Mouse (Mus musculus) MEL (cell line): ENCODE measurements at regions not wholly inside any gene's neighbourhood (a gene's known extent, or its start where the extent isn't known, plus 50 kb on each side); places are given as distances from the start of the nearest gene placed in this dataset.

Experiments
- DNase-seq: peaks from one replicate; pipeline ENCODE4 v3.0.0; 2011; ENCODE audit warnings: low read depth, low spot score
- H3K27ac ChIP-seq: 2 replicates; pipeline ENCODE4 v1.5.1; 2012; ENCODE audit warnings: low read depth, mild to moderate bottlenecking, control low read depth, low read length, moderate library complexity; ENCODE audit not compliant: control insufficient read depth
- H3K27me3 ChIP-seq, 2 experiments: fragments of 150-350 bp in 1 of 2; sonication (generic) in 1 of 2; 2 replicates each; pipeline ENCODE4 v1.6.1; 2012; ENCODE audit warnings: low read length in 2 of 2, mild to moderate bottlenecking in 2 of 2, improper control_type of control experiment in 1 of 2, moderate library complexity in 1 of 2; ENCODE audit not compliant: insufficient read depth in 2 of 2, control insufficient read depth in 1 of 2
- H3K36me3 ChIP-seq, 2 experiments: 2 replicates each; pipeline ENCODE4 v1.6.1; 2012 to 2014; ENCODE audit warnings: low read length in 2 of 2, improper control_type of control experiment in 1 of 2, inconsistent platforms in 1 of 2, mild to moderate bottlenecking in 1 of 2; ENCODE audit not compliant: insufficient read depth in 2 of 2, control insufficient read depth in 1 of 2
- H3K4me1 ChIP-seq, 2 experiments: fragments of 150-350 bp in 1 of 2; sonication (generic) in 1 of 2; 2 replicates each; pipeline ENCODE4 v1.6.1; 2012; ENCODE audit warnings: low read length in 2 of 2, improper control_type of control experiment in 1 of 2, mild to moderate bottlenecking in 1 of 2; ENCODE audit not compliant: insufficient read depth in 2 of 2, control insufficient read depth in 1 of 2
- H3K4me3 ChIP-seq, 2 experiments: fragments of 150-350 bp in 1 of 2; sonication (generic) in 1 of 2; 2 replicates each; pipeline ENCODE4 v1.5.1; 2012; ENCODE audit warnings: low read depth in 2 of 2, low read length in 2 of 2, mild to moderate bottlenecking in 2 of 2, moderate library complexity in 2 of 2, control low read depth in 1 of 2, improper control_type of control experiment in 1 of 2; ENCODE audit not compliant: control insufficient read depth in 1 of 2, insufficient read depth in 1 of 2
- H3K79me2 ChIP-seq: 2 replicates; pipeline ENCODE4 v1.6.1; 2012; ENCODE audit warnings: mild to moderate bottlenecking, low read length, moderate library complexity; ENCODE audit not compliant: control insufficient read depth, poor library complexity, insufficient read depth
- H3K9ac ChIP-seq: 2 replicates; pipeline ENCODE4 v1.6.1; 2012; ENCODE audit warnings: low read depth, mild to moderate bottlenecking, control low read depth, low read length, moderate library complexity; ENCODE audit not compliant: control insufficient read depth, poor library complexity, severe bottlenecking
- H3K9me3 ChIP-seq: fragments of 150-350 bp; sonication (generic); replicated peaks from 2 replicates; pipeline ENCODE4 v1.6.1; 2012; ENCODE audit warnings: mild to moderate bottlenecking, low read length, improper control_type of control experiment, moderate library complexity; ENCODE audit not compliant: insufficient read depth
- BHLHE40 ChIP-seq: IDR thresholded peaks from 2 replicates; pipeline ENCODE4 v1.6.1; 2012; ENCODE audit warnings: low read depth, mild to moderate bottlenecking, inconsistent platforms, low read length, improper control_type of control experiment, borderline replicate concordance
- CHD2 ChIP-seq: IDR thresholded peaks from 2 replicates; pipeline ENCODE4 v1.6.1; 2011; ENCODE audit warnings: low read length, improper control_type of control experiment
- E2F4 ChIP-seq: IDR thresholded peaks from 2 replicates; pipeline ENCODE4 v1.6.1; 2011; ENCODE audit warnings: low read depth, low read length, improper control_type of control experiment, borderline replicate concordance
- EP300 ChIP-seq, 2 experiments: IDR thresholded peaks; 2 replicates each; pipeline ENCODE4 v1.6.1; 2011; ENCODE audit warnings: improper control_type of control experiment in 2 of 2, low read length in 2 of 2, low read depth in 1 of 2, mild to moderate bottlenecking in 1 of 2
- ETS1 ChIP-seq: IDR thresholded peaks from 2 replicates; pipeline ENCODE4 v1.6.1; 2012; ENCODE audit warnings: low read depth, mild to moderate bottlenecking, inconsistent platforms, low read length, improper control_type of control experiment, moderate library complexity
- GATA1 ChIP-seq: IDR thresholded peaks from 2 replicates; pipeline ENCODE4 v1.6.1; 2011; ENCODE audit warnings: low read depth, low read length, improper control_type of control experiment
- HCFC1 ChIP-seq: IDR thresholded peaks from 2 replicates; pipeline ENCODE4 v1.6.1; 2012; ENCODE audit warnings: low read depth, mild to moderate bottlenecking, inconsistent platforms, low read length, improper control_type of control experiment, moderate library complexity
- MAFK ChIP-seq: IDR thresholded peaks from 2 replicates; pipeline ENCODE4 v1.6.1; 2011; ENCODE audit warnings: low read depth, mild to moderate bottlenecking, low read length, improper control_type of control experiment, borderline replicate concordance
- MYB ChIP-seq: IDR thresholded peaks from 2 replicates; pipeline ENCODE4 v1.6.1; 2011; ENCODE audit warnings: mild to moderate bottlenecking, low read depth, low read length, improper control_type of control experiment
- MYC ChIP-seq: IDR thresholded peaks from 2 replicates; pipeline ENCODE4 v1.6.1; 2011; ENCODE audit warnings: low read depth, mild to moderate bottlenecking, low read length, improper control_type of control experiment, moderate library complexity
- NRF1 ChIP-seq: IDR thresholded peaks from 2 replicates; pipeline ENCODE4 v1.6.1; 2014; ENCODE audit warnings: low read depth, mild to moderate bottlenecking, inconsistent platforms, low read length, improper control_type of control experiment, moderate library complexity; ENCODE audit not compliant: poor library complexity, insufficient read depth, severe bottlenecking
- POLR2A ChIP-seq, 2 experiments: IDR thresholded peaks; 2 replicates each; pipeline ENCODE4 v1.6.1; 2011 to 2012; ENCODE audit warnings: low read length in 2 of 2, mild to moderate bottlenecking in 2 of 2, control low read depth in 1 of 2, improper control_type of control experiment in 1 of 2, low read depth in 1 of 2, moderate library complexity in 1 of 2; ENCODE audit not compliant: control insufficient read depth in 1 of 2, insufficient read depth in 1 of 2, poor library complexity in 1 of 2
- TAL1 ChIP-seq: IDR thresholded peaks from 2 replicates; pipeline ENCODE4 v1.6.1; 2012; ENCODE audit warnings: mild to moderate bottlenecking, inconsistent platforms, low read length, moderate library complexity, mixed read lengths
- TCF12 ChIP-seq: IDR thresholded peaks from 2 replicates; pipeline ENCODE4 v1.6.1; 2014; ENCODE audit warnings: low read depth, mild to moderate bottlenecking, inconsistent platforms, low read length, improper control_type of control experiment, moderate library complexity
- ZC3H11A ChIP-seq: IDR thresholded peaks from 2 replicates; pipeline ENCODE4 v1.6.1; 2012; ENCODE audit warnings: low read depth, mild to moderate bottlenecking, inconsistent platforms, low read length, improper control_type of control experiment
- ZKSCAN1 ChIP-seq: IDR thresholded peaks from 2 replicates; pipeline ENCODE4 v1.6.1; 2012; ENCODE audit warnings: low read depth, mild to moderate bottlenecking, inconsistent platforms, low read length, improper control_type of control experiment, moderate library complexity
- ZMIZ1 ChIP-seq: IDR thresholded peaks from 2 replicates; pipeline ENCODE4 v1.6.1; 2012; ENCODE audit warnings: low read depth, mild to moderate bottlenecking, inconsistent platforms, low read length, improper control_type of control experiment, moderate library complexity
- ZNF384 ChIP-seq: IDR thresholded peaks from 2 replicates; pipeline ENCODE4 v1.6.1; 2012; ENCODE audit warnings: low read depth, mild to moderate bottlenecking, inconsistent platforms, low read length, improper control_type of control experiment

DNA sequence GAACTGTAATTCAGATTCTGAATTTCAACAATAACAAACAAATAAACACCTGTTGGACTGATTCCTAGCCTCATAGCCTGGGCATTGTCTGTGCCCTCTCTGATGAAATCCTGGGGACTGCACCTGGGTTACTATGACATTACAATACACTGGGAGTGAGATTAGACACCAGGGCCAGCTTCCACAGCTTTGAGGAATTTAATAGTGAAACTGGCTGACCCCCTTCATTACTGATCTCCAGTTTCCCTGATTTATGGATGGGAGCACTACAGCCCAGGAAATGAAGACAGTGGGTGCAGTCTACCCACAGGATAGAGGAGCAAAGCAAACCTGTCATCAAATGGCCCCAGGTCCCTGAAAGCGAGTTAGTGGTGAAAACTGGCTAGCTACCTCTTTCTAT is 202.6 kb downstream of the Rnf144a start:
- Histone ChIP-seq H3K9me3 (no peaks in the 10 kb centered on the region), H3K79me2 (no peaks in the 10 kb centered on the region), H3K36me3 (no peaks in the 10 kb centered on the region), H3K9ac (no peak overlapping the region), H3K27ac (no peak overlapping the region), H3K4me3 (no peak overlapping the region), H3K4me1 (no peaks in the 10 kb centered on the region), H3K27me3 (no peaks in the 10 kb centered on the region)
- TF ChIP-seq ZKSCAN1 (no peak), TAL1 (no peak), CHD2 (no peak), MYB (no peak), MYC (no peak), POLR2A (IDR thresholded peaks at IDR 0.05; ENCODE audit: control insufficient read depth in 1 of 2, insufficient read depth in 1 of 2, low read depth in 1 of 2, low read length in 2 of 2, poor library complexity in 1 of 2) (no peak), ZNF384 (no peak), GATA1 (no peak), ZC3H11A (no peak), HCFC1 (no peak)
- DNase-seq = no peak

- H3K27me3 ChIP-seq = no peaks in the 10 kb centered on the region
- no peak overlapping the region for H3K4me3 ChIP-seq
- no peak for DNase-seq
- H3K9ac ChIP-seq = no peak overlapping the region
- H3K9me3 ChIP-seq = no peaks in the 10 kb centered on the region
- no peaks in the 10 kb centered on the region for H3K4me1 ChIP-seq
- H3K36me3 ChIP-seq = no peaks in the 10 kb centered on the region
- no peak overlapping the region for H3K27ac ChIP-seq
- no peaks in the 10 kb centered on the region for H3K79me2 ChIP-seq
- TF ChIP-seq ZMIZ1 = no peak
- no peak for TF ChIP-seq NRF1
- no peak for TF ChIP-seq ETS1
- TF ChIP-seq E2F4 = no peak
- no peak for TF ChIP-seq EP300 (IDR thresholded peaks at IDR 0.05; ENCODE audit: low read depth in 1 of 2, low read length in 2 of 2)
- no peak for TF ChIP-seq GATA1
- no peak for TF ChIP-seq POLR2A (IDR thresholded peaks at IDR 0.05; ENCODE audit: control insufficient read depth in 1 of 2, insufficient read depth in 1 of 2, low read depth in 1 of 2, low read length in 2 of 2, poor library complexity in 1 of 2)
Measured at GRCm38 (mm10) chr12:26211423-26211822, 203.6 kb downstream of the Rnf144a start.

- H3K79me2 ChIP-seq = no peaks in the 10 kb centered on the region
- H3K27me3 ChIP-seq = no peaks in the 10 kb centered on the region
- no peak overlapping the region for H3K9ac ChIP-seq
- no peak overlapping the region for H3K27ac ChIP-seq
- H3K9me3 ChIP-seq = no peaks in the 10 kb centered on the region
- DNase-seq = no peak
- no peak for TF ChIP-seq TCF12
- TF ChIP-seq BHLHE40 = no peak
- TF ChIP-seq GATA1 = no peak
- no peak for TF ChIP-seq MAFK
- TF ChIP-seq POLR2A (IDR thresholded peaks at IDR 0.05; ENCODE audit: control insufficient read depth in 1 of 2, insufficient read depth in 1 of 2, low read depth in 1 of 2, low read length in 2 of 2, poor library complexity in 1 of 2) = no peak
- TF ChIP-seq EP300 (IDR thresholded peaks at IDR 0.05; ENCODE audit: low read depth in 1 of 2, low read length in 2 of 2) = no peak
- no peaks in the 10 kb centered on the region for H3K36me3 ChIP-seq
- H3K4me1 ChIP-seq = no peaks in the 10 kb centered on the region
- H3K4me3 ChIP-seq = no peak overlapping the region
Measured at GRCm38 (mm10) chr12:26206751-26207150, 208.3 kb downstream of the Rnf144a start.
